In genomic region chr2:52741681-52742255, GRCm38 (mm10) we compare ENCODE assay signal across 8 mouse cellular contexts. TPM values are rescaled to one million over a fixed set of nuclear protein-coding genes. Genes with fewer than 3 reads are reported as not detected.
A peak's percentile ranks its signal among the peaks of the same experiment; 100 is the strongest.
DNase-seq lines count a peak whose midpoint lies in the region; ATAC-seq lines count a peak whose summit lies in the region.

No protein-coding gene starts in this region.

- H3K79me2 ChIP-seq in macrophage (ENCODE audit: inconsistent target), result peaks cover 49% of the 10 kb centered on the region

- under 1% methylated on average over 54 of the region's 54 CpGs for WGBS in forebrain, embryonic 13.5 days
- under 1% methylated on average over 54 of the region's 54 CpGs for WGBS in intestine, embryonic 15.5 days
- WGBS in macrophage (ENCODE audit: missing documents), result under 1% methylated on average over 47 of the region's 54 CpGs
- 0% methylated on average over 53 of the region's 54 CpGs for WGBS in stomach, embryonic 15.5 days

- no peaks in the 10 kb centered on the region for H3K36me3 ChIP-seq in forebrain, embryonic 13.5 days (ENCODE audit: poor library complexity, severe bottlenecking)
- no peaks in the 10 kb centered on the region for H3K36me3 ChIP-seq in intestine, embryonic 15.5 days
- 0 out of 2 replicates have a peak, but pooled peaks cover 5% of the 10 kb centered on the region for H3K36me3 ChIP-seq in macrophage (ENCODE audit: inconsistent target)
- no peaks in the 10 kb centered on the region for H3K36me3 ChIP-seq in stomach, embryonic 15.5 days

- H3K4me3 ChIP-seq in forebrain, embryonic 13.5 days, result peak overlapping the region; percentile 88
- H3K4me3 ChIP-seq in intestine, embryonic 15.5 days (replicated peaks), result peak overlapping the region; percentile 92
- H3K4me3 ChIP-seq in macrophage (ENCODE audit: inconsistent target), result peak overlapping the region; percentile 60
- peak overlapping the region; percentile 88 for H3K4me3 ChIP-seq in stomach, embryonic 15.5 days (replicated peaks)

- ATAC-seq in forebrain, embryonic 13.5 days, result peak; percentile 95
- peak; percentile 96 for ATAC-seq in intestine, embryonic 15.5 days
- peak; percentile 87 for ATAC-seq in stomach, embryonic 15.5 days (ENCODE audit: insufficient read depth, low FRiP score, low read depth)

- peak overlapping the region; percentile 70 for H3K4me2 ChIP-seq in forebrain, embryonic 13.5 days
- peak overlapping the region; percentile 69 for H3K4me2 ChIP-seq in intestine, embryonic 15.5 days (replicated peaks)
- H3K4me2 ChIP-seq in stomach, embryonic 15.5 days, result peak overlapping the region; percentile 62

- H3K9me3 ChIP-seq in forebrain, embryonic 13.5 days (replicated peaks), result no peaks in the 10 kb centered on the region
- no peaks in the 10 kb centered on the region for H3K9me3 ChIP-seq in intestine, embryonic 15.5 days
- no peaks in the 10 kb centered on the region for H3K9me3 ChIP-seq in stomach, embryonic 15.5 days

- DNase-seq in cerebellum, adult 11 months, result peak; percentile 7
- no peak for DNase-seq in cerebellum, adult 11-12 months
- DNase-seq in urinary bladder, postnatal 10 days (ENCODE audit: low spot score), result peak; percentile 22
- no peak for DNase-seq in urinary bladder, postnatal 25 days (ENCODE audit: low spot score)

- H3K27ac ChIP-seq in forebrain, embryonic 13.5 days, result peak overlapping the region; percentile 93
- H3K27ac ChIP-seq in intestine, embryonic 15.5 days, result peak overlapping the region; percentile 96
- H3K27ac ChIP-seq in macrophage, result peak overlapping the region; percentile 70
- H3K27ac ChIP-seq in stomach, embryonic 15.5 days, result peak overlapping the region; percentile 98

- no peaks in the 10 kb centered on the region for H3K27me3 ChIP-seq in forebrain, embryonic 13.5 days
- H3K27me3 ChIP-seq in intestine, embryonic 15.5 days (replicated peaks), result no peaks in the 10 kb centered on the region
- H3K27me3 ChIP-seq in stomach, embryonic 15.5 days (replicated peaks), result no peaks in the 10 kb centered on the region

- peak overlapping the region; percentile 82 for H3K9ac ChIP-seq in forebrain, embryonic 13.5 days
- H3K9ac ChIP-seq in intestine, embryonic 15.5 days, result peak overlapping the region; percentile 87
- peak overlapping the region; percentile 74 for H3K9ac ChIP-seq in stomach, embryonic 15.5 days

- peaks cover 9% of the 10 kb centered on the region for H3K4me1 ChIP-seq in forebrain, embryonic 13.5 days
- no peaks in the 10 kb centered on the region for H3K4me1 ChIP-seq in intestine, embryonic 15.5 days (replicated peaks)
- no peaks in the 10 kb centered on the region for H3K4me1 ChIP-seq in stomach, embryonic 15.5 days

RNA-seq across cellular contexts. Expression of gene Stam2, which starts 0.3 kb away (rescaled TPM):
- 38.3 and 40.3 TPM in 2 replicates for polyA plus RNA-seq in forebrain, embryonic 13.5 days (2015; fragmentation: Nextera tagmentation; extraction: Ambion mirVana)
- 30.3 and 34.4 TPM in 2 replicates for polyA plus RNA-seq in intestine, embryonic 15.5 days (2015; fragmentation: Nextera tagmentation; extraction: Ambion mirVana)
- total RNA-seq in macrophage (2018; cell fraction: chromatin; rRNA removed), result 100 to 1,000 TPM in 6 of 26 experiments, 10 to 100 TPM in 20; 59.7 to 139 (median 88.7) TPM
- total RNA-seq in macrophage (2018; cell fraction: cytosol; rRNA removed), result 10 to 100 TPM; 30.7 to 51.6 (median 38.9) TPM
- total RNA-seq in macrophage (2018; cell fraction: nucleus; rRNA removed), result 10 to 100 TPM; 38.3 to 78.1 (median 56.0) TPM
- 21.2 to 35.6 TPM (median 27.3 TPM) in 3 replicates for polyA plus RNA-seq in macrophage (2018)
- polyA plus RNA-seq in stomach, embryonic 15.5 days (2015; fragmentation: Nextera tagmentation; extraction: Ambion mirVana), result 31.5 and 35.8 TPM in 2 replicates

Comparison
In these comparisons a context has a peak if more than half of its experiments do, and no peak if none do; other contexts are left out.
1. DNase-seq: peak in cerebellum, adult 11 months (single experiment) and urinary bladder, postnatal 10 days (single experiment); none in cerebellum, adult 11-12 months (single experiment) and urinary bladder, postnatal 25 days (single experiment).
2. Peak in every context shown above with its lines, with median percentiles within 50 percentile points of each other: ATAC-seq, H3K27ac ChIP-seq, H3K4me2 ChIP-seq, H3K4me3 ChIP-seq and H3K9ac ChIP-seq.